Mouse (Mus musculus): Measurements from ENCODE around the gene Trp53tg5. TPM values are rescaled to one million over a fixed set of nuclear protein-coding genes. Genes with fewer than 3 reads are reported as not detected.

The Trp53tg5 gene
- polyA plus RNA-seq, 1 experiment from 2014 or later = not detected

DNA sequence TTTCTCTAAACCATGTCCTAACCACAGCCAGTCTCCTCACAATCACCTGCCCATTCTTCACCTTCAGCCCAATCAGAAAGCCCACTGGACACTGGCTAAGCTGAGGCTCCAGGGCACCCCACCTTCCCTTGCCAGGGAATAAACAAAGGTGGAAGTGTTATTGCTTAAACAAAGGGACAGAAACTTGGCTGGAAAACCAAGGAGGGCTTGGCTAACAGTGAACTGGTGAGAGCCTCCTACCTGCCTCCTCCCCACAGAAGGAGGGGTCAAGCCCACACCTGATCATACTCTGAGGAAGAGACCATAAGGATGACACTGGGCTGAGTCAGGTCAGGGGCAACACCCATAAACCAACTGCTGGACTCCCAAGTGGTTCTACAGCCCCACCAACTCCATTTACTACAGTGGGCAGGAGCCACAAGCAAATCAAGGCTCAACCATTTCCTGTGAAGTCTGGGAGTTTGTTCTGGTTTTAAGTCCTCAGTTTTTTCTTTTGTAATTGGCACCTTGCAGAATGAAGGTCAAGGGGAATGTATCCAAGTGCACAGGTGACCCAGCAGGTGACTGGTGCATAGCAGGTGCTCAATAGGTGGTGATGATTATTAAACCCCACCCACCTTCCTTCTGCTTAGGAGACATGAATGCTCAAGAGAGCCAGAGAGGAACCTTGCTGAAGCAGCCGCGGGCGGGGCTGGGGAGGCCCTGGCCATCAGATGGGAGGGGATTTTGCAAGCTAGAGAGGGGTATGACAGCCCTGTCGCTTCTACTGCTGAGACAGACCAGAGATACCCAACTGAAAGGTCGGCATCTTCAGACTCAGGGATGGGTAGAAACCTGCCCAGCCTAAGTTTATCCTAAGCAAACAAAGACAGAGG is 38.1 kb downstream of the Trp53tg5 start:
- ATAC-seq (ENCODE audit: low FRiP score) = no peak
- Histone ChIP-seq H3K36me3 (no peaks in the 10 kb centered on the region), H3K4me2 (replicated peaks) (no peak overlapping the region), H3K27me3 (peaks cover 4% of the 10 kb centered on the region), H3K9me3 (replicated peaks) (no peaks in the 10 kb centered on the region), H3K4me1 (peaks cover 26% of the 10 kb centered on the region), H3K4me3 (no peak overlapping the region), H3K27ac (no peak overlapping the region), H3K9ac (no peak overlapping the region)
- WGBS = 44% methylated on average over 5 of the region's 5 CpGs

GRCm38 (mm10) chr2:164434681-164435080 is 38.8 kb downstream of the Trp53tg5 start:
- no peak overlapping the region for H3K4me3 ChIP-seq
- H3K27me3 ChIP-seq = peaks cover 8% of the 10 kb centered on the region
- WGBS = 85% methylated on average over 3 of the region's 3 CpGs
- no peak for ATAC-seq (ENCODE audit: low FRiP score)
- H3K36me3 ChIP-seq = no peaks in the 10 kb centered on the region
- no peak overlapping the region for H3K9ac ChIP-seq
- no peaks in the 10 kb centered on the region for H3K9me3 ChIP-seq (replicated peaks)
- H3K27ac ChIP-seq = no peak overlapping the region
- H3K4me2 ChIP-seq (replicated peaks) = no peak overlapping the region
- peaks cover 24% of the 10 kb centered on the region for H3K4me1 ChIP-seq

- H3K36me3 ChIP-seq = no peaks in the 10 kb centered on the region
- ATAC-seq (ENCODE audit: low FRiP score) = no peak
- no peak overlapping the region for H3K27ac ChIP-seq
- H3K4me2 ChIP-seq (replicated peaks) = no peak overlapping the region
- no peak overlapping the region for H3K9ac ChIP-seq
- WGBS = 78% methylated on average over 9 of the region's 9 CpGs
- no peaks in the 10 kb centered on the region for H3K9me3 ChIP-seq (replicated peaks)
- H3K4me3 ChIP-seq = no peak overlapping the region
- peaks cover 11% of the 10 kb centered on the region for H3K27me3 ChIP-seq
- H3K4me1 ChIP-seq = peaks cover 26% of the 10 kb centered on the region
These were observed 40.1 kb downstream of the Trp53tg5 start for GRCm38 (mm10) chr2:164433278-164433895.

GRCm38 (mm10) chr2:164432541-164433191 is 40.9 kb downstream of the Trp53tg5 start:
- H3K4me2 ChIP-seq (replicated peaks) = no peak overlapping the region
- no peaks in the 10 kb centered on the region for H3K36me3 ChIP-seq
- peaks cover 26% of the 10 kb centered on the region for H3K4me1 ChIP-seq
- no peak overlapping the region for H3K4me3 ChIP-seq
- no peak for ATAC-seq (ENCODE audit: low FRiP score)
- no peak overlapping the region for H3K9ac ChIP-seq
- no peak overlapping the region for H3K27ac ChIP-seq
- H3K9me3 ChIP-seq (replicated peaks) = no peaks in the 10 kb centered on the region
- H3K27me3 ChIP-seq = peaks cover 11% of the 10 kb centered on the region
- 35% methylated on average over 22 of the region's 22 CpGs for WGBS

DNA sequence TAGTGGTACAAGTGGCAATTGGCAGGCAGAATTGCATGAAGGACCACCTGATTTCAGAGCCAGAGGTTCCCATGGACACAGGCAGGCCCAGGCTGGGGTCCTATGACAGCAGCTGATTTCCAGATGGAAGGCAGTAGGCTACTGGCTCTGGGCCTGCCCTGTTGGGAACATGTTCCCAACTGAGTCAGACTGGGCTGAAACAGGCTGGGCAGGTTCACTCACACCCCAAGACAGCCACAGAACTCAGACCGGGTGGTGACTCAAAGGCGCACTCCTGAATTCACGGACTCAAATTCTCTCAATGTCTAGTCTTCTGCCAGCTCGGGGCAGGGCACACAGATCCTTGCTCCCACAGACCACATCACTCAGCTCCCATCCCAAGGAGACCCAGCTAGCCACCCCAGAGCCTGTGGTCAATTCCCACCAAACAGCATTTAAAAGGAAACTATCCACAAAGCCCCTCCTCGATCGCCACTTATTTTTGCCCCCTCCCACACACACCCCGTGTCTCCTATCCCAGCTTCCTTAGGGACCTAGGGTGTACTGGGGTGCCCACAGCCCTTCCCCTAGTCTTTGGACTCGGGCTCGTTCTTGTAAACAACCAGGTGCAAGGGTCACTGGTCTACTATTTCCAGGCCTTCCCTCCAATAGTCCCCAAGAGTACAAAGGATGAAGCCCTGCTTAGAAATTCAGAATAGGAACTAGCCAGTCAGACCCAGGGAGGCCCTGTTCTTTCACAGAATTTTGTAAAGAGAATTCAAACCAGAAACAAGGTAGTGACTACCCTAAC is 41.7 kb downstream of the Trp53tg5 start:
- WGBS = 58% methylated on average over 9 of the region's 9 CpGs
- peaks cover 11% of the 10 kb centered on the region for H3K27me3 ChIP-seq

GRCm38 (mm10) chr2:164430697-164431096 is 42.8 kb downstream of the Trp53tg5 start:
- Histone ChIP-seq H3K9ac (no peak overlapping the region), H3K27me3 (peaks cover 11% of the 10 kb centered on the region), H3K4me1 (peaks cover 20% of the 10 kb centered on the region), H3K4me3 (no peak overlapping the region), H3K36me3 (no peaks in the 10 kb centered on the region), H3K9me3 (replicated peaks) (no peaks in the 10 kb centered on the region), H3K27ac (no peak overlapping the region), H3K4me2 (replicated peaks) (no peak overlapping the region)
- ATAC-seq (ENCODE audit: low FRiP score) = no peak
- WGBS = 14% methylated on average over 7 of the region's 7 CpGs

More for the DNA sequence above, 41.7 kb downstream of the Trp53tg5 start:
- Histone ChIP-seq H3K9me3 (replicated peaks) (no peaks in the 10 kb centered on the region), H3K4me1 (peaks cover 23% of the 10 kb centered on the region), H3K4me3 (no peak overlapping the region), H3K4me2 (replicated peaks) (no peak overlapping the region), H3K36me3 (no peaks in the 10 kb centered on the region), H3K27ac (no peak overlapping the region), H3K9ac (no peak overlapping the region)
- no peak for ATAC-seq (ENCODE audit: low FRiP score)

GRCm38 (mm10) chr2:164429881-164430615 is 43.5 kb downstream of the Trp53tg5 start:
- no peak overlapping the region for H3K4me3 ChIP-seq
- ATAC-seq (ENCODE audit: low FRiP score) = no peak
- no peak overlapping the region for H3K9ac ChIP-seq
- no peak overlapping the region for H3K27ac ChIP-seq
- peaks cover 19% of the 10 kb centered on the region for H3K4me1 ChIP-seq
- H3K4me2 ChIP-seq (replicated peaks) = no peak overlapping the region
- no peaks in the 10 kb centered on the region for H3K36me3 ChIP-seq
- peaks cover 11% of the 10 kb centered on the region for H3K27me3 ChIP-seq
- no peaks in the 10 kb centered on the region for H3K9me3 ChIP-seq (replicated peaks)
- 43% methylated on average over 15 of the region's 15 CpGs for WGBS

DNA sequence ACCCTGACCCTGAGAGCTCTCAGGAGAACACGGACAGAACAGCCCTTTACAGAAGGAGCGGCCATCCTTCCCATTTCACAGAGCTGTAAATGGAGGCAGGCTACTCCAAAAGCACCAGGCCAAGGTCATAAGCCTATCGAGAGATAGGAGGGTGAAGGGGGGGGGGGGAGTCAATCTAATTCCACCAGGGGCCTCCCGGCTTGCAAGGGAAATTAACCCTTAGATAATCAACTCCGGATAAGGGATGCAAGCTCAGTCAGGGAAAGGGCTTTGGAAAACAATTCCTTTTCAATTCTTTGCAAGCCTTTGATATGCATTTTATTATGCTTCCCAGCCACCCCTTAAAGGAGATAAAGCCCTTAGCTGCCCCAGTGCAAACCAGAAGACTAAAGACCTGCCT is 45.1 kb downstream of the Trp53tg5 start:
- Histone ChIP-seq H3K4me3 (no peak overlapping the region), H3K27ac (no peak overlapping the region), H3K9me3 (replicated peaks) (no peaks in the 10 kb centered on the region), H3K4me1 (peaks cover 19% of the 10 kb centered on the region), H3K9ac (no peak overlapping the region), H3K27me3 (peaks cover 7% of the 10 kb centered on the region), H3K4me2 (replicated peaks) (no peak overlapping the region), H3K36me3 (no peaks in the 10 kb centered on the region)
- ATAC-seq (ENCODE audit: low FRiP score) = no peak
- 35% methylated on average over 5 of the region's 5 CpGs for WGBS

DNA sequence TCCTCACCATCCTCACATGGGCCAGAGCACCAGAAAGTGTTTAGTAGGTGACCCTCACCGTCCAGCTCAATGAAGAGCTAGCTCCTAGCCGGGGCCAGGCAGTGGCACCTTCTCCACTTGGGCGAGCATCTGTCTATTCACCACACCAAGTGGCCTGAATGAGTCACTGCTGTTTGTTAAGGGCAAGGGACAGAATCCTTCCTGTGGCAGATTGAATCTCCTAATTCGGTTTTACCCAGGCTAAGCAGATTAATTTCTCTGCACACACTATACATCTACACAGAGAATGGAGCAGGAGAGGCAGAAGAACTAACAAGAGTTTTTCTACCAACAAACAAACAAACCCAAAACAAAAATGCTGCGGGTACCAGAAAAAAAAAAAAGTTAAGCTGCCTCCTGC is 46.6 kb downstream of the Trp53tg5 start:
- Histone ChIP-seq H3K9ac (no peak overlapping the region), H3K9me3 (replicated peaks) (no peaks in the 10 kb centered on the region), H3K4me2 (replicated peaks) (no peak overlapping the region), H3K4me3 (no peak overlapping the region), H3K36me3 (no peaks in the 10 kb centered on the region), H3K27ac (no peak overlapping the region), H3K27me3 (peaks cover 7% of the 10 kb centered on the region), H3K4me1 (peaks cover 13% of the 10 kb centered on the region)
- no peak for ATAC-seq (ENCODE audit: low FRiP score)
- WGBS = 84% methylated on average over 5 of the region's 5 CpGs

- no peak overlapping the region for H3K4me2 ChIP-seq (replicated peaks)
- H3K4me1 ChIP-seq = peaks cover 8% of the 10 kb centered on the region; the same call in 1 of the 2 replicates
- no peaks in the 10 kb centered on the region for H3K36me3 ChIP-seq
- no peak for ATAC-seq (ENCODE audit: low FRiP score)
- H3K4me3 ChIP-seq = no peak overlapping the region
- H3K9ac ChIP-seq = no peak overlapping the region
- WGBS = 35% methylated on average over 12 of the region's 12 CpGs
- peaks cover 7% of the 10 kb centered on the region for H3K27me3 ChIP-seq
- H3K27ac ChIP-seq = no peak overlapping the region
- H3K9me3 ChIP-seq (replicated peaks) = no peaks in the 10 kb centered on the region
These were observed 47.4 kb downstream of the Trp53tg5 start for GRCm38 (mm10) chr2:164426121-164426520.

DNA sequence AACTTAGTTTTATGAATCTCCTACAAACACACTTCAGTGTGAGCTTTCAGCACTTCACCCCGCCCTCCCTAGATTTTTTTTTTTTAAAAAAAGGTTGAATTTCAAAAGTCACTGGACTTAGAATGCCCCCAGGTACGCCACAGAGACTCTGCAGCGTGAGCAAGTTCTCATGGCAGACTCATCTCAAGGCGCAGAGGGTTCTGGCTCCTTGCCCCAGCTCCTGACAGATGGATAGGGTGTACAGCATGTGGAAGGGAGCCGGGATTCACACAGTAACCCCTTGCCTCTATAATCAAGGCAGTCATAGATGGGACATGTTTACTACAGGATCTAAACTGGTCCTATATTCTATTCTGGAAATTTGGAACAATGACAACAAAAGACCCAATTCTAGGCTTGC is 48.1 kb downstream of the Trp53tg5 start:
- no peak overlapping the region for H3K4me2 ChIP-seq (replicated peaks)
- 0 out of 2 replicates have a peak, but pooled peaks cover 2% of the 10 kb centered on the region for H3K4me1 ChIP-seq
- no peak overlapping the region for H3K9ac ChIP-seq
- peaks cover 7% of the 10 kb centered on the region for H3K27me3 ChIP-seq
- no peaks in the 10 kb centered on the region for H3K36me3 ChIP-seq
- WGBS = 89% methylated on average over 5 of the region's 5 CpGs
- H3K9me3 ChIP-seq (replicated peaks) = no peaks in the 10 kb centered on the region
- H3K4me3 ChIP-seq = no peak overlapping the region
- no peak overlapping the region for H3K27ac ChIP-seq
- ATAC-seq (ENCODE audit: low FRiP score) = no peak

All from hindbrain, embryonic 12.5 days (tissue).